Mouse (Mus musculus) stomach, postnatal 0 days (tissue): Measurements from ENCODE around the gene Flt3.

Experiments
- CTCF ChIP-seq: IDR thresholded peaks from 2 replicates; pipeline ENCODE4 v1.5.1; 2016; ENCODE audit warnings: antibody characterized with exemption, low read depth, mild to moderate bottlenecking, moderate library complexity
- EP300 ChIP-seq: optimal IDR thresholded peaks from 2 replicates; pipeline ENCODE3; 2016; ENCODE audit warnings: antibody characterized with exemption

DNA sequence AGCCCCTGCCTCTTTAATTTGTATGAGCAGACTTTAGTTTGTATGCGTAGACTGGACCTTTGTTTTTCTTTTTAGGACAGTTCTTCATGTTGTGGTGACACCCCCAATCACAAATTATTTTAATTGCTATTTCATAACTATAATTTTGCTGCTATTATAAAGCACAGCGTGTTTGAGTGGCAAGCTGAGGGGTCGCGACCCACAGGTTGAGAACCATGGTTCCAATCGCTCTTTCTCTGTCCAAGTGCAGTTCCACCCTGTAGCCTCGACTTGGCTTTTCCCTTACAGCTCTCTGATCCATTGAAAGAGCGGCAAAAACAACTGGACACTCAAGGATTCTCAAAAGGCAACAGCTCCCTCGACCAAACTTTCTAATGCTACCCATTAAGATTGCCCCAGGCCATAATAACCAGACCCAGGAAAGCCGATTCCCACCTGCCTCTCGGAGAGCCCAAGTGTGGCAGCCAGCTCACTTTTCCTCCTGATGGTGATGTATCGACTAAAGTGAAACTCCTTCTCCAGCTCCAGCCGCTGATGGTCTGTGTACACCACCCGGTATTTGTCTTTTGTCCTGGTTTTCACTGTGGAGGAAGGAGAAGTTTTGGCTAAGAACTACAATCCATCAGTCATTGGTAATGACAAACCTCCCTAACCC lies 97.4 kb downstream of the Flt3 start:
- TF ChIP-seq EP300 (no peak), CTCF (no peak)
